Mouse (Mus musculus) intestine, embryonic 15.5 days (tissue): ENCODE measurements around the gene Ipo11. TPM values are rescaled to one million over a fixed set of nuclear protein-coding genes. Genes with fewer than 3 reads are reported as not detected.
"Not testable (repeated sequence)": the region's sequence is repeated elsewhere in the genome, so short reads cannot be mapped to it uniquely, and the experiment has no call there.

ENCODE experiments used
- ATAC-seq: fragments of 200-750 bp; cut with Nextera tagmentation; 2 replicates; pipeline ENCODE4 v1.8.0; 2017; ENCODE audit warnings: moderate TSS enrichment, moderate library complexity
- H3K27ac ChIP-seq: fragments of 300-500 bp; sonication (generic); 2 replicates; pipeline ENCODE4 v1.5.1; 2015; ENCODE audit warnings: mild to moderate bottlenecking, inconsistent platforms
- H3K27me3 ChIP-seq: fragments of 300-500 bp; sonication (generic); replicated peaks from 2 replicates; pipeline ENCODE4 v1.6.1; 2015; ENCODE audit warnings: inconsistent platforms
- H3K36me3 ChIP-seq: fragments of 300-500 bp; sonication (generic); 2 replicates; pipeline ENCODE4 v1.6.1; 2015; ENCODE audit warnings: inconsistent platforms
- H3K4me1 ChIP-seq: fragments of 300-500 bp; sonication (generic); replicated peaks from 2 replicates; pipeline ENCODE4 v1.6.1; 2015; ENCODE audit warnings: inconsistent platforms
- H3K4me2 ChIP-seq: fragments of 300-500 bp; sonication (generic); replicated peaks from 2 replicates; pipeline ENCODE4 v1.6.1; 2015; ENCODE audit warnings: mild to moderate bottlenecking, inconsistent platforms
- H3K4me3 ChIP-seq: fragments of 300-500 bp; sonication (generic); replicated peaks from 2 replicates; pipeline ENCODE4 v1.5.1; 2015; ENCODE audit warnings: inconsistent platforms
- H3K9ac ChIP-seq: fragments of 300-500 bp; sonication (generic); 2 replicates; pipeline ENCODE4 v1.6.1; 2015; ENCODE audit warnings: inconsistent platforms
- H3K9me3 ChIP-seq: fragments of 300-500 bp; sonication (generic); 2 replicates; pipeline ENCODE4 v1.6.1; 2016; ENCODE audit warnings: inconsistent platforms
- WGBS: fragments of 180-500 bp; shearing (Covaris S2); methylation state at CpG from one replicate; pipeline ENCODE4 v1.1.7; 2015; 5-methylcytosine and 5-hydroxymethylcytosine counted together
- polyA plus RNA-seq: library from polyadenylated mRNA; unstranded; fragments of >200 nt; fragmentation: Nextera tagmentation; extraction: Ambion mirVana; gene quantifications from 2 replicates; pipeline ENCODE4 v1.2.1, GENCODE M21; 2015

Gene Ipo11
- polyA plus RNA-seq, 1 experiment from 2014 or later, result 47.6 TPM

- Histone ChIP-seq H3K4me3 (peak overlapping the region; percentile 94), H3K9me3 (no peaks in the 10 kb centered on the region), H3K27ac (no peak overlapping the region), H3K9ac (no peak overlapping the region; the same call in 1 of the 2 replicates), H3K4me2 (peak overlapping the region; percentile 63), H3K4me1 (0 out of 2 replicates have a peak, but pooled peaks cover 3% of the 10 kb centered on the region), H3K27me3 (no peaks in the 10 kb centered on the region), H3K36me3 (no peaks in the 10 kb centered on the region)
- WGBS, result 26% methylated on average over 7 of the region's 7 CpGs
- peak; percentile 19 for ATAC-seq
These were observed 347 bp upstream of the Ipo11 start for GRCm38 (mm10) chr13:106937138-106937472.

GRCm38 (mm10) chr13:106935871-106936255 is 895 bp downstream of the Ipo11 start:
- Histone ChIP-seq H3K27me3 (no peaks in the 10 kb centered on the region), H3K4me1 (0 out of 2 replicates have a peak, but pooled peaks cover 3% of the 10 kb centered on the region), H3K9ac (peak overlapping the region; percentile 88), H3K27ac (0 out of 2 replicates have a peak overlapping the region, but pooled peaks have one; percentile 77), H3K9me3 (no peaks in the 10 kb centered on the region), H3K36me3 (no peaks in the 10 kb centered on the region), H3K4me2 (peak overlapping the region; percentile 63), H3K4me3 (peak overlapping the region; percentile 94)
- no peak for ATAC-seq
- 5% methylated on average over 9 of the region's 9 CpGs for WGBS

GRCm38 (mm10) chr13:106929201-106929600 is 7.6 kb downstream of the Ipo11 start:
- no peaks in the 10 kb centered on the region for H3K27me3 ChIP-seq
- peaks cover 9% of the 10 kb centered on the region; the same call in 1 of the 2 replicates for H3K36me3 ChIP-seq
- H3K9ac ChIP-seq, result no peak overlapping the region
- no peak overlapping the region for H3K4me3 ChIP-seq
- 89% methylated on average over 2 of the region's 2 CpGs for WGBS
- no peak overlapping the region for H3K27ac ChIP-seq
- ATAC-seq, result no peak
- H3K4me2 ChIP-seq, result no peak overlapping the region
- no peaks in the 10 kb centered on the region for H3K4me1 ChIP-seq
- H3K9me3 ChIP-seq, result no peaks in the 10 kb centered on the region

GRCm38 (mm10) chr13:106928296-106928695 is 8.5 kb downstream of the Ipo11 start:
- Histone ChIP-seq H3K36me3 (peaks cover 10% of the 10 kb centered on the region; the same call in 1 of the 2 replicates), H3K27me3 (no peaks in the 10 kb centered on the region), H3K4me2 (no peak overlapping the region), H3K9ac (no peak overlapping the region), H3K4me3 (no peak overlapping the region), H3K4me1 (no peaks in the 10 kb centered on the region), H3K9me3 (no peaks in the 10 kb centered on the region), H3K27ac (no peak overlapping the region)
- ATAC-seq, result no peak
- 94% methylated on average over 4 of the region's 4 CpGs for WGBS

GRCm38 (mm10) chr13:106925921-106926320 is 10.8 kb downstream of the Ipo11 start:
- not testable (repeated sequence) for H3K4me3 ChIP-seq, H3K27ac ChIP-seq, H3K27me3 ChIP-seq, ATAC-seq, H3K9me3 ChIP-seq, H3K9ac ChIP-seq, H3K4me2 ChIP-seq, H3K4me1 ChIP-seq
- peaks cover 16% of the 10 kb centered on the region for H3K36me3 ChIP-seq
- 95% methylated on average over 3 of the region's 3 CpGs for WGBS

- 52% methylated on average over 7 of the region's 7 CpGs for WGBS
- Histone ChIP-seq H3K9ac (no peak overlapping the region), H3K27ac (no peak overlapping the region), H3K27me3 (no peaks in the 10 kb centered on the region), H3K9me3 (no peaks in the 10 kb centered on the region), H3K4me1 (no peaks in the 10 kb centered on the region), H3K4me2 (no peak overlapping the region), H3K4me3 (no peak overlapping the region), H3K36me3 (peaks cover 5% of the 10 kb centered on the region; the same call in 1 of the 2 replicates)
- ATAC-seq, result no peak
These were observed 18.3 kb downstream of the Ipo11 start for GRCm38 (mm10) chr13:106918322-106919050.

GRCm38 (mm10) chr13:106913125-106913736 is 23.5 kb downstream of the Ipo11 start:
- Histone ChIP-seq H3K36me3 (0 out of 2 replicates have a peak, but pooled peaks cover 6% of the 10 kb centered on the region), H3K9ac (no peak overlapping the region), H3K27ac (no peak overlapping the region), H3K27me3 (no peaks in the 10 kb centered on the region), H3K4me1 (no peaks in the 10 kb centered on the region), H3K4me3 (no peak overlapping the region), H3K9me3 (no peaks in the 10 kb centered on the region), H3K4me2 (no peak overlapping the region)
- peak; percentile 62 for ATAC-seq
- 55% methylated on average over 3 of the region's 3 CpGs for WGBS

GRCm38 (mm10) chr13:106910096-106910495 is 26.7 kb downstream of the Ipo11 start:
- no peaks in the 10 kb centered on the region for H3K9me3 ChIP-seq
- 95% methylated on average over 10 of the region's 10 CpGs for WGBS

GRCm38 (mm10) chr13:106907273-106907672 is 29.5 kb downstream of the Ipo11 start:
- H3K4me1 ChIP-seq, result no peaks in the 10 kb centered on the region
- H3K27me3 ChIP-seq, result no peaks in the 10 kb centered on the region
- H3K27ac ChIP-seq, result no peak overlapping the region
- ATAC-seq, result no peak
- WGBS, result 98% methylated on average over 4 of the region's 4 CpGs
- no peak overlapping the region for H3K4me3 ChIP-seq
- H3K4me2 ChIP-seq, result no peak overlapping the region
- peaks cover 12% of the 10 kb centered on the region; the same call in 1 of the 2 replicates for H3K36me3 ChIP-seq
- no peaks in the 10 kb centered on the region for H3K9me3 ChIP-seq
- no peak overlapping the region for H3K9ac ChIP-seq

More at GRCm38 (mm10) chr13:106910096-106910495, 26.7 kb downstream of the Ipo11 start:
- H3K27ac ChIP-seq, result no peak overlapping the region
- no peak overlapping the region for H3K4me3 ChIP-seq
- no peak overlapping the region for H3K9ac ChIP-seq
- H3K27me3 ChIP-seq, result no peaks in the 10 kb centered on the region
- H3K4me2 ChIP-seq, result no peak overlapping the region
- ATAC-seq, result no peak
- peaks cover 12% of the 10 kb centered on the region; the same call in 1 of the 2 replicates for H3K36me3 ChIP-seq
- no peaks in the 10 kb centered on the region for H3K4me1 ChIP-seq

GRCm38 (mm10) chr13:106905154-106905553 is 31.6 kb downstream of the Ipo11 start:
- not testable (repeated sequence) for H3K27ac ChIP-seq, H3K27me3 ChIP-seq, H3K9me3 ChIP-seq, H3K4me1 ChIP-seq, H3K4me3 ChIP-seq, H3K9ac ChIP-seq, H3K4me2 ChIP-seq
- 78% methylated on average over 6 of the region's 6 CpGs for WGBS
- peaks cover 11% of the 10 kb centered on the region; the same call in 1 of the 2 replicates for H3K36me3 ChIP-seq
- ATAC-seq, result peak; percentile 29

- H3K36me3 ChIP-seq, result peaks cover 12% of the 10 kb centered on the region; the same call in 1 of the 2 replicates
- H3K4me1 ChIP-seq, result no peaks in the 10 kb centered on the region
- peak; percentile 53 for ATAC-seq
- no peak overlapping the region for H3K4me2 ChIP-seq
- no peak overlapping the region for H3K4me3 ChIP-seq
- H3K27me3 ChIP-seq, result no peaks in the 10 kb centered on the region
- no peak overlapping the region for H3K27ac ChIP-seq
- no peaks in the 10 kb centered on the region for H3K9me3 ChIP-seq
- WGBS, result 64% methylated on average over 3 of the region's 3 CpGs
- no peak overlapping the region for H3K9ac ChIP-seq
These were observed 32.1 kb downstream of the Ipo11 start for GRCm38 (mm10) chr13:106904637-106905036.

GRCm38 (mm10) chr13:106894284-106894683 is 42.5 kb downstream of the Ipo11 start:
- H3K4me3 ChIP-seq, result no peak overlapping the region
- ATAC-seq, result no peak
- 100% methylated on average over 2 of the region's 2 CpGs for WGBS
- H3K27ac ChIP-seq, result no peak overlapping the region
- H3K4me1 ChIP-seq, result no peaks in the 10 kb centered on the region
- H3K9ac ChIP-seq, result no peak overlapping the region
- H3K4me2 ChIP-seq, result no peak overlapping the region
- H3K36me3 ChIP-seq, result 0 out of 2 replicates have a peak, but pooled peaks cover 6% of the 10 kb centered on the region
- H3K9me3 ChIP-seq, result no peaks in the 10 kb centered on the region
- no peaks in the 10 kb centered on the region for H3K27me3 ChIP-seq
